Mouse (Mus musculus) heart, embryonic 12.5 days (tissue): ENCODE data around the gene Olfr139. TPM values are rescaled to one million over a fixed set of nuclear protein-coding genes. Genes with fewer than 3 reads are reported as not detected.

Source experiments
- ATAC-seq: fragments of 200-750 bp; cut with Nextera tagmentation; 2 replicates; pipeline ENCODE4 v1.8.0; 2017; ENCODE audit warnings: moderate TSS enrichment, moderate library complexity; ENCODE audit not compliant: insufficient number of reproducible peaks, low FRiP score
- H3K27ac ChIP-seq: fragments of 300-500 bp; sonication (generic); 2 replicates; pipeline ENCODE4 v1.5.1; 2016; ENCODE audit warnings: mild to moderate bottlenecking, moderate library complexity; ENCODE audit not compliant: poor library complexity, severe bottlenecking
- H3K27me3 ChIP-seq: fragments of 300-500 bp; sonication (generic); replicated peaks from 2 replicates; pipeline ENCODE4 v1.6.1; 2016; ENCODE audit warnings: mild to moderate bottlenecking, moderate library complexity
- H3K36me3 ChIP-seq: fragments of 300-500 bp; sonication (generic); 2 replicates; pipeline ENCODE4 v1.6.1; 2016; ENCODE audit warnings: mild to moderate bottlenecking, moderate library complexity
- H3K4me1 ChIP-seq: fragments of 300-500 bp; sonication (generic); replicated peaks from 2 replicates; pipeline ENCODE4 v1.6.1; 2016; ENCODE audit warnings: mild to moderate bottlenecking
- H3K4me2 ChIP-seq: fragments of 300-500 bp; sonication (generic); 2 replicates; pipeline ENCODE4 v1.6.1; 2016; ENCODE audit warnings: mild to moderate bottlenecking, moderate library complexity
- H3K4me3 ChIP-seq: fragments of 300-500 bp; sonication (generic); 2 replicates; pipeline ENCODE4 v1.5.1; 2016; ENCODE audit warnings: mild to moderate bottlenecking
- H3K9ac ChIP-seq: fragments of 300-500 bp; sonication (generic); 2 replicates; pipeline ENCODE4 v1.6.1; 2016; ENCODE audit warnings: mild to moderate bottlenecking, moderate library complexity
- H3K9me3 ChIP-seq: fragments of 300-500 bp; sonication (generic); replicated peaks from 2 replicates; pipeline ENCODE4 v1.6.1; 2016; ENCODE audit warnings: mild to moderate bottlenecking, moderate library complexity
- WGBS: fragments of 180-500 bp; shearing (Covaris S2); methylation state at CpG from one replicate; pipeline ENCODE4 v1.1.7; 2016; 5-methylcytosine and 5-hydroxymethylcytosine counted together
- polyA plus RNA-seq: library from polyadenylated mRNA; unstranded; fragments of >200 nt; fragmentation: Nextera tagmentation; extraction: Ambion mirVana; gene quantifications from 2 replicates; pipeline ENCODE4 v1.2.1, GENCODE M21; 2016

The Olfr139 gene
- not detected in 2 replicates for polyA plus RNA-seq

DNA sequence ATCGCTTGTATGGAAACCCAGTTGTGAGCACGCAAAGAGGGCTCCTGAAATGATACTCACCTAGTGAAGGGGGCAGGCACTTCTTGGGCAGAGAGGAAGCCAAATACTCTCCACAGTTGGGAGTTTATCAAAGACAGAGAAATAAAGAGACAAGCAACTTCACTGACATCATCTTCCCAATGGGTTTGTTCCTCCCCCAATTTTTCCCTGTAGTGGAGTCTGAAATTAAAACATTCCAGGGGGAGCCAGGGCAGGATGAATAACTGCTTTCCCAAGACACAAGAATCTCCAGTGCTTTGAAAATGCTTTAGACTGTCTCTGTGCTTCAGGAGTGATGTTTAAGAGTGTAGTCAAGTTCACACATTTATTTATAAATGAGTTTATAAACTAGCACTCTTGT lies at the start of gene Olfr139, which contains the start of gene Olfr399:
Gene Olfr139 (minus strand): TSS at position 101 of the 400 bp plus-strand sequence.
Gene Olfr399 (minus strand): TSS at position 165 of the 400 bp plus-strand sequence.
- 80% methylated on average over 2 of the region's 2 CpGs for whole genome bisulfite sequencing

DNA sequence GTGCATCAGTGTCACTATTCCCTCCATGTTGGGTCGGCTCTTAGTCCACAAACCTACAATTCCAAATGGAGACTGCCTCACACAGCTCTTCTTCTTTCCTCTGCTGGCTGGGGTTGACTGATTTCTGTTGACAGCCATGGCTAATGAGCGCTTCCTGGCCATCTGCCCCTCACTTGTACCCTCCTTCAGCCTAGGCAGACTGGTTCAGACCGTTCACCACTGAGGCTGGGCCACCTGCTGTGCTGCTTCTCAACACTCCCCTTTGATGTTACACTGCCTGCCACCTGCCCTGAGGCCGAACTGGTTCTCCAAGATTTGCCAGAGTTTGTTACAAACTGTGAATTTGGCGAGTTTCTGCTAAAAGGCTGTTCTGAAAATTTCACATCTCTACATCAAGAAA lies 48.7 kb upstream of the Olfr139 start:
- Histone ChIP-seq H3K36me3 (no peaks in the 10 kb centered on the region), H3K9ac (no peak overlapping the region), H3K9me3 (peaks cover 24% of the 10 kb centered on the region), H3K4me1 (no peaks in the 10 kb centered on the region), H3K27ac (no peak overlapping the region), H3K4me3 (no peak overlapping the region), H3K27me3 (no peaks in the 10 kb centered on the region), H3K4me2 (no peak overlapping the region)
- 20% methylated on average over 5 of the region's 5 CpGs for WGBS
- ATAC-seq, result no peak

More for the DNA sequence above, at the start of gene Olfr139, which contains the start of gene Olfr399:
- Histone ChIP-seq H3K9ac (no peak within 1 kb of the TSS), H3K9me3 (peaks cover 16% of the 10 kb centered on the region), H3K27ac (no peak within 1 kb of the TSS), H3K4me2 (no peak within 1 kb of the TSS), H3K27me3 (no peaks in the 10 kb centered on the region), H3K4me1 (no peaks in the 10 kb centered on the region), H3K36me3 (no peaks in the 10 kb centered on the region), H3K4me3 (no peak within 1 kb of the TSS)
- ATAC-seq, result no peak

DNA sequence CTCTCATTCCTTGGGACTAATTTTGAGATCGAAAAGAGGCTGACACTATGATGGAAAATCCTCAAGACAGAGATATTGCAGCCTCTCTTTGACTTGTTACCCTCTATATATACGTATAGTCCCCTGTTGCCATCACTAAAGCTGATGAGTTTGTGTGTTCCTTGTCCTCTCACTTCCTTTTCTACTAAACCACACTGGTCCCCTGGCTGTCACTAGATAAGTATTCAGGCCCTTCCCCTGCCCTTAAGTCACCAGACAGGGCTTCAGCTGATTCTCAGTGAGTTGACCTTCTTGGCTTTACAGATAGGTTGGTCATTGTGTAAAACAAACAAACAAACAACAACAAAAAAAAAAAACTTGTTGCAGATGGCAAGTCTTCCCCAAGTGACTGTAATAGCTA lies 45.2 kb upstream of the Olfr139 start:
- Histone ChIP-seq H3K27ac (no peak overlapping the region), H3K4me1 (no peaks in the 10 kb centered on the region), H3K4me2 (no peak overlapping the region), H3K27me3 (no peaks in the 10 kb centered on the region), H3K36me3 (no peaks in the 10 kb centered on the region), H3K4me3 (no peak overlapping the region), H3K9ac (no peak overlapping the region), H3K9me3 (peaks cover 19% of the 10 kb centered on the region; the same call in 1 of the 2 replicates)
- no peak for ATAC-seq
- WGBS, result 49% methylated on average over 2 of the region's 2 CpGs

DNA sequence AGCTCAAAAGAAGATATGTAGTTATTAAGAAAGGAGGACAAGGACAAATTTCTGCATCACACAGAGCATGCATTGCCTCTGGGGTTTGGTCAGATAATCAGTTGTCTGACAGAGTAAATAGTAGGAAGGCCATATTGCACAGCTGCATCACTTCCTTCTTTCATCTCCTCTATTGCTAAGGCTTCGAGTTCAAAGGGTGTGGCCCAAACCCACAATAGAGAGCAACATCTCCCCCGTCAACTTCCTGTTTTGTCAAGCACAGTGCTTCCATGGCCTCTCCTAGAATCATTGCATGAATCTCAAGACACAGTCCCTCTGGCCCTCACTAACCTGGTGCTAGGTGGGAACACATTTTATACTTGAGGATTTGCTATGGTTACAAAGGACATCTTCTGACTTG lies 44.4 kb upstream of the Olfr139 start:
- H3K4me1 ChIP-seq, result no peaks in the 10 kb centered on the region
- H3K9ac ChIP-seq, result no peak overlapping the region
- no peak overlapping the region for H3K4me2 ChIP-seq
- no peak for ATAC-seq
- no peak overlapping the region for H3K4me3 ChIP-seq
- no peaks in the 10 kb centered on the region for H3K27me3 ChIP-seq
- H3K36me3 ChIP-seq, result no peaks in the 10 kb centered on the region
- H3K9me3 ChIP-seq, result peaks cover 23% of the 10 kb centered on the region; the same call in 1 of the 2 replicates
- no peak overlapping the region for H3K27ac ChIP-seq
- WGBS, result 58% methylated on average over 2 of the region's 2 CpGs

DNA sequence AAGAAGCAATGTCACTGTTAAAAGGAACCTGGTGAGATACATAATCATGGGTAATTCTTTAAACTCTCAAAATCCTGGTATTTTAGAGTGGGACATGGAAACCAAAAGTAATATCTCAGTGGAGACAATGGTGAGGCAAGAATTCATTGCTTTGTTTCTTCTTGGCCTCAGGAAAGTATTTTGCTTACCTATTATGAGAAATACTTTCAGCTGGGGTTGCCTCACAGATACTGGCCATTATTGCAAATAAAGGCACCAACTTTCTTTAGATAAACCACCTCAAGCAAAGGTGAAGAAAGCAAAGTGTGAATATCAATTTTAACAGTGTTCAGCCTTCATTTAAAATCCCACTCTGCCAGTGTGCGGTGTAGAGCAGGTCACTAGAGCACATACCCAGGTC lies 13.3 kb upstream of the Olfr139 start, which contains the start of gene Zfp616:
Gene Zfp616 (plus strand): TSS at position 301 of the 400 bp plus-strand sequence.
- Histone ChIP-seq H3K36me3 (no peaks in the 10 kb centered on the region), H3K27ac (no peak within 1 kb of the TSS), H3K4me1 (no peaks in the 10 kb centered on the region), H3K4me3 (no peak within 1 kb of the TSS), H3K9me3 (peaks cover 2% of the 10 kb centered on the region), H3K9ac (no peak within 1 kb of the TSS), H3K4me2 (no peak within 1 kb of the TSS), H3K27me3 (no peaks in the 10 kb centered on the region)
- WGBS, result 80% methylated on average over 1 of the region's 1 CpGs
- no peak for ATAC-seq

DNA sequence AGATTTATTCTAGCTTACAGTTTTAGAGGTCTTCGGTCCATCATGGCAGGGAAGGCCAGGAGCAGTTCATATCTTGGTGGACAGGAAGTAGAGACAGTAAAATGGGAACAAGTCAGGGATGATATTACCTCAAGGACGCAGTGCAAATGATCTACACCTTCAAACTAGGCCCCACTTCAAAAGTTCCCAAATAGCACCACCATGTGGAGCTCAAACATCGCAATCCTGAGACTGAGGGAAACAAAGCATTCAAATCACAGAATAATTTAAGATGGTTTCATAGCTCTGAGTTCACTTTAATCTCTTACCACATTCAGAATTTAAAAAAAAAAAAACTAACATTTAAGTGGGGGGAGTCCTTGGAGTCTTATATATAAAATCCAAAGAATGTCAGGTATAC lies 5.0 kb downstream of the Olfr139 start:
- Histone ChIP-seq H3K9ac (no peak overlapping the region), H3K36me3 (no peaks in the 10 kb centered on the region), H3K27ac (no peak overlapping the region), H3K4me3 (no peak overlapping the region), H3K4me1 (no peaks in the 10 kb centered on the region), H3K9me3 (peaks cover 18% of the 10 kb centered on the region), H3K4me2 (no peak overlapping the region), H3K27me3 (no peaks in the 10 kb centered on the region)
- no peak for ATAC-seq
- 55% methylated on average over 3 of the region's 3 CpGs for WGBS

Other genes starting within 250 kb of the Olfr139 start
- not detected in 2 replicates for gene Olfr392, start 239.5 kb downstream of the Olfr139 start, polyA plus RNA-seq
- not detected in 2 replicates for gene Olfr393, start 205.1 kb downstream of the Olfr139 start, polyA plus RNA-seq
- gene Olfr394, start 165.8 kb downstream of the Olfr139 start, polyA plus RNA-seq, result not detected in 2 replicates
- not detected in 2 replicates for gene Olfr395, start 147.3 kb downstream of the Olfr139 start, polyA plus RNA-seq
- gene Olfr23, start 119.9 kb downstream of the Olfr139 start, polyA plus RNA-seq, result not detected in 2 replicates
- not detected in 2 replicates for gene Olfr397, start 95.7 kb downstream of the Olfr139 start, polyA plus RNA-seq
- not detected in 2 replicates for gene Olfr398, start 66.1 kb downstream of the Olfr139 start, polyA plus RNA-seq
- gene Olfr399, start 64 bp upstream of the Olfr139 start, polyA plus RNA-seq, result not detected in 2 replicates
- not detected in 2 replicates for gene Zfp616, start 13.4 kb upstream of the Olfr139 start, polyA plus RNA-seq
- not detected in 2 replicates for gene Olfr401, start 57.2 kb upstream of the Olfr139 start, polyA plus RNA-seq
- gene Olfr402, start 97.0 kb upstream of the Olfr139 start, polyA plus RNA-seq, result not detected in 2 replicates
- gene Olfr403, start 129.7 kb upstream of the Olfr139 start, polyA plus RNA-seq, result not detected in 2 replicates
- not detected in 2 replicates for gene Olfr43, start 154.8 kb upstream of the Olfr139 start, polyA plus RNA-seq
- gene Olfr406, start 203.3 kb upstream of the Olfr139 start, polyA plus RNA-seq, result not detected in 2 replicates
- gene Olfr59, start 227.2 kb upstream of the Olfr139 start, polyA plus RNA-seq, result not detected in 2 replicates